Mouse (Mus musculus) MEL (cell line): ENCODE results near the gene Cenpn.

Source experiments
- CTCF ChIP-seq, 3 experiments: IDR thresholded peaks in 2 of 3; conservative IDR thresholded peaks in 1 of 3; 2 replicates each; pipeline ENCODE4 v1.5.1; 2011 to 2012; ENCODE audit warnings: low read length in 3 of 3, low read depth in 2 of 3, mild to moderate bottlenecking in 2 of 3, improper control_type of control experiment in 1 of 3, inconsistent platforms in 1 of 3, mixed read lengths in 1 of 3, moderate library complexity in 1 of 3; ENCODE audit not compliant: control insufficient read depth in 1 of 3, insufficient read depth in 1 of 3, poor library complexity in 1 of 3, severe bottlenecking in 1 of 3
- ELF1 ChIP-seq: IDR thresholded peaks from 2 replicates; pipeline ENCODE4 v1.6.1; 2014; ENCODE audit warnings: low read depth, mild to moderate bottlenecking, inconsistent platforms, low read length, improper control_type of control experiment, moderate library complexity
- ETS1 ChIP-seq: IDR thresholded peaks from 2 replicates; pipeline ENCODE4 v1.6.1; 2012; ENCODE audit warnings: low read depth, mild to moderate bottlenecking, inconsistent platforms, low read length, improper control_type of control experiment, moderate library complexity
- GATA1 ChIP-seq: IDR thresholded peaks from 2 replicates; pipeline ENCODE4 v1.6.1; 2011; ENCODE audit warnings: low read depth, low read length, improper control_type of control experiment
- TAL1 ChIP-seq: IDR thresholded peaks from 2 replicates; pipeline ENCODE4 v1.6.1; 2012; ENCODE audit warnings: mild to moderate bottlenecking, inconsistent platforms, low read length, moderate library complexity, mixed read lengths

DNA sequence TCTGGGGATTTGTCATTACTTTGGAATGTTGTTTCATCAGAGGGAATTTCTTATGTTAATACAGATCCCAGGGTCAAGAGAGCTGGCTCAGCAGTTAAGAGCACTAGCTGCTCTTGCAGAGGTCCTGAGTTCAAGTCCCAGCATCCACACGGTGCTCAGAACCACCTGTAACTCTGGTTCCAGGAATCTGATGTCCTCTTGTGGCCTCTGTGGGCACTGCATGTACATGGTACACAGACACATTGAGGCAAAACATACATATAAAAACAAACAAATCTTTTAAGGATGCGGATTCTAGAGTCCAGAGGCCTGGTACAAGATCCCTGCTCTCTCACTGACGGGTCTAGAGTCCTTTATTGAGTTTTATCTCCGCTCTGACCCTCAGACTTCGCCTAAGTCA lies 7.1 kb downstream of the Cenpn start:
- TF ChIP-seq ELF1 (no peak), ETS1 (no peak), CTCF (IDR thresholded peaks at IDR 0.05 in 2 of 3, conservative IDR thresholded peaks at IDR 0.05 in 1 of 3; ENCODE audit: control insufficient read depth in 1 of 3, insufficient read depth in 1 of 3, low read depth in 2 of 3, low read length in 3 of 3, poor library complexity in 1 of 3, severe bottlenecking in 1 of 3) (peak; percentile 21 to 55 (median 40); a peak in 5 of 6 replicates), TAL1 (no peak), GATA1 (no peak)
